Mouse (Mus musculus) testis, adult 2 months (tissue): ENCODE results near the gene Lrguk.

Experiments used
- CTCF ChIP-seq: fragments of 200-500 bp; IDR thresholded peaks from 2 replicates; pipeline ENCODE4 v1.5.1; 2012; ENCODE audit warnings: low read depth, mild to moderate bottlenecking, inconsistent platforms, low read length, moderate library complexity; ENCODE audit not compliant: control insufficient read depth, insufficient read depth, insufficient replicate concordance
- POLR2A ChIP-seq: fragments of 200-500 bp; IDR thresholded peaks from 2 replicates; pipeline ENCODE4 v1.6.1; 2012; ENCODE audit warnings: low read depth, mild to moderate bottlenecking, inconsistent platforms, low read length, moderate library complexity; ENCODE audit not compliant: control insufficient read depth

GRCm38 (mm10) chr6:34176111-34176863 lies 147.0 kb downstream of the Lrguk start:
- TF ChIP-seq CTCF = no peak
- no peak for TF ChIP-seq POLR2A
